Comparison of ENCODE assay signal across 19 mouse cellular contexts in genomic region chr13:63487707-63488042, GRCm38 (mm10). TPM values are rescaled to one million over a fixed set of nuclear protein-coding genes. Genes with fewer than 3 reads are reported as not detected.
DNase-seq lines count a peak whose midpoint lies in the region; ATAC-seq and TF ChIP-seq lines count a peak whose summit lies in the region.
"Had no signal": no experiment of that assay in that cellular context is flagged by ENCODE, and none has a peak within 500 bp of the region (broad histone marks: within the 10 kb centered on the region; RNA-seq: fewer than 3 reads in every experiment).

No protein-coding gene starts in this region.

- DNase-seq in kidney, postnatal 14 days = no peak
- DNase-seq in embryonic facial prominence, embryonic 10.5 days (ENCODE audit: low spot score) = no peak
- no peak for DNase-seq in embryonic facial prominence, embryonic 11.5 days (ENCODE audit: low spot score)
- DNase-seq in limb, embryonic 10.5 days (ENCODE audit: low spot score) = no peak
- no peak for DNase-seq in cerebellum, adult 2 months
- DNase-seq in gastrocnemius, postnatal 10 days = no peak
- DNase-seq: adrenal gland, adult 8-10 months; cerebellum, adult 9-11 months; heart, postnatal 10 days; kidney, adult 18-20 months; kidney, postnatal 36 days; left cerebral cortex, postnatal 4 days; liver, postnatal 0 days; lung, postnatal 10 days; right cerebral cortex, adult 18-20 months had no signal

- H3K4me3 ChIP-seq in kidney, embryonic 15.5 days (replicated peaks) = no peak overlapping the region
- 0 out of 2 replicates have a peak overlapping the region, but pooled peaks have one; percentile 28 for H3K4me3 ChIP-seq in embryonic facial prominence, embryonic 10.5 days
- no peak overlapping the region for H3K4me3 ChIP-seq in embryonic facial prominence, embryonic 11.5 days (ENCODE audit: low read depth, low read length)
- H3K4me3 ChIP-seq in limb, embryonic 10.5 days = no peak overlapping the region
- no peak overlapping the region for H3K4me3 ChIP-seq in cerebellum, adult 2 months (replicated peaks; ENCODE audit: insufficient read depth, low read depth, low read length)
- H3K4me3 ChIP-seq: left cerebral cortex, adult 2 months had no signal

- no peaks in the 10 kb centered on the region for H3K36me3 ChIP-seq in kidney, embryonic 15.5 days
- H3K36me3 ChIP-seq in embryonic facial prominence, embryonic 10.5 days (replicated peaks) = no peaks in the 10 kb centered on the region
- no peaks in the 10 kb centered on the region for H3K36me3 ChIP-seq in embryonic facial prominence, embryonic 11.5 days (replicated peaks; ENCODE audit: control insufficient read depth, insufficient read depth, low read depth, low read length)
- H3K36me3 ChIP-seq in limb, embryonic 10.5 days = no peaks in the 10 kb centered on the region
- H3K36me3 ChIP-seq: embryonic facial prominence, embryonic 15.5 days had no signal

- H3K4me1 ChIP-seq in kidney, embryonic 15.5 days = peaks cover 17% of the 10 kb centered on the region
- H3K4me1 ChIP-seq in embryonic facial prominence, embryonic 10.5 days = peaks cover 29% of the 10 kb centered on the region
- no peaks in the 10 kb centered on the region for H3K4me1 ChIP-seq in embryonic facial prominence, embryonic 11.5 days (ENCODE audit: control insufficient read depth, insufficient read depth, low read length)
- peaks cover 16% of the 10 kb centered on the region for H3K4me1 ChIP-seq in limb, embryonic 10.5 days
- no peaks in the 10 kb centered on the region for H3K4me1 ChIP-seq in cerebellum, adult 2 months (ENCODE audit: control insufficient read depth, insufficient read depth, low read length)

- no peaks in the 10 kb centered on the region for H3K9me3 ChIP-seq in kidney, embryonic 15.5 days (replicated peaks)
- no peaks in the 10 kb centered on the region for H3K9me3 ChIP-seq in embryonic facial prominence, embryonic 10.5 days
- no peaks in the 10 kb centered on the region for H3K9me3 ChIP-seq in embryonic facial prominence, embryonic 11.5 days (replicated peaks; ENCODE audit: control insufficient read depth, low read length)
- no peaks in the 10 kb centered on the region for H3K9me3 ChIP-seq in limb, embryonic 10.5 days (replicated peaks)
- H3K9me3 ChIP-seq: embryonic facial prominence, embryonic 15.5 days had no signal

- TF ChIP-seq CTCF in cerebellum, adult 2 months (IDR thresholded peaks at IDR 0.05; ENCODE audit: borderline replicate concordance, insufficient read depth, low read depth, low read length) = no peak

- H3K27me3 ChIP-seq in kidney, embryonic 15.5 days = no peaks in the 10 kb centered on the region
- H3K27me3 ChIP-seq in embryonic facial prominence, embryonic 10.5 days (replicated peaks; ENCODE audit: low read depth, poor library complexity, severe bottlenecking) = no peaks in the 10 kb centered on the region
- H3K27me3 ChIP-seq in embryonic facial prominence, embryonic 11.5 days (ENCODE audit: control insufficient read depth, insufficient read depth, low read length) = no peaks in the 10 kb centered on the region
- H3K27me3 ChIP-seq in limb, embryonic 10.5 days (ENCODE audit: low read depth, poor library complexity, severe bottlenecking) = no peaks in the 10 kb centered on the region
- no peaks in the 10 kb centered on the region; the same call in 1 of the 2 replicates for H3K27me3 ChIP-seq in cerebellum, adult 2 months (ENCODE audit: control insufficient read depth, insufficient read depth, low read length)
- H3K27me3 ChIP-seq: embryonic facial prominence, embryonic 15.5 days had no signal

- no peak overlapping the region for H3K27ac ChIP-seq in kidney, embryonic 15.5 days
- peak overlapping the region; percentile 68 for H3K27ac ChIP-seq in embryonic facial prominence, embryonic 10.5 days (replicated peaks)
- no peak overlapping the region for H3K27ac ChIP-seq in embryonic facial prominence, embryonic 11.5 days (replicated peaks; ENCODE audit: low read depth, low read length)
- H3K27ac ChIP-seq in limb, embryonic 10.5 days = 0 out of 2 replicates have a peak overlapping the region, but pooled peaks have one; percentile 28
- no peak overlapping the region for H3K27ac ChIP-seq in cerebellum, adult 2 months (ENCODE audit: insufficient read depth, low read length)
- H3K27ac ChIP-seq: embryonic facial prominence, embryonic 15.5 days; left cerebral cortex, adult 2 months had no signal

- no peak overlapping the region for H3K9ac ChIP-seq in kidney, embryonic 15.5 days
- H3K9ac ChIP-seq in embryonic facial prominence, embryonic 11.5 days (replicated peaks; ENCODE audit: low read length) = no peak overlapping the region
- H3K9ac ChIP-seq: embryonic facial prominence, embryonic 15.5 days; liver, postnatal 0 days had no signal

- H3K4me2 ChIP-seq in kidney, embryonic 15.5 days = no peak overlapping the region
- no peak overlapping the region for H3K4me2 ChIP-seq in embryonic facial prominence, embryonic 11.5 days (ENCODE audit: low read depth, low read length)
- H3K4me2 ChIP-seq: heart, embryonic 11.5 days had no signal

- ATAC-seq in kidney, embryonic 15.5 days (replicated peaks; ENCODE audit: low FRiP score) = peak; percentile 29; the same call in 1 of the 2 replicates
- peak; percentile 51 for ATAC-seq in embryonic facial prominence, embryonic 11.5 days (replicated peaks; ENCODE audit: insufficient number of reproducible peaks, low FRiP score, low TSS enrichment, low read depth)
- ATAC-seq: liver, postnatal 0 days had no signal

- WGBS in kidney, embryonic 15.5 days = 58% methylated on average over 7 of the region's 7 CpGs
- WGBS in embryonic facial prominence, embryonic 10.5 days = 43% methylated on average over 7 of the region's 7 CpGs
- WGBS in embryonic facial prominence, embryonic 11.5 days = 42% methylated on average over 7 of the region's 7 CpGs
- 58% methylated on average over 7 of the region's 7 CpGs for WGBS in limb, embryonic 10.5 days
- 65% methylated on average over 7 of the region's 7 CpGs for WGBS in cerebellum, adult 2 months

- no peak for TF ChIP-seq POLR2A in cerebellum, adult 2 months (IDR thresholded peaks at IDR 0.05; ENCODE audit: borderline replicate concordance, insufficient read depth, low read length)

RNA-seq across cellular contexts. Expression of gene Fancc, which starts 9.4 kb away (rescaled TPM):
- 21.8 and 22.1 TPM in 2 replicates for polyA plus RNA-seq in kidney, embryonic 15.5 days (2015; fragmentation: Nextera tagmentation; extraction: Ambion mirVana)
- 22.9 and 25.3 TPM in 2 replicates for polyA plus RNA-seq in embryonic facial prominence, embryonic 10.5 days (2016; fragmentation: Nextera tagmentation; extraction: Ambion mirVana)
- polyA plus RNA-seq in embryonic facial prominence, embryonic 11.5 days (2014; fragmentation: Nextera tagmentation; extraction: Ambion mirVana) = 21.8 and 25.9 TPM in 2 replicates
- 27.0 and 29.2 TPM in 2 replicates for polyA plus RNA-seq in limb, embryonic 10.5 days (2016; fragmentation: Nextera tagmentation; extraction: Ambion mirVana)
- polyA plus RNA-seq in cerebellum, adult 2 months (2012; rRNA removed) = 18.4 and 18.6 TPM in 2 replicates
- total RNA-seq in gastrocnemius, postnatal 10 days (2021) = 1 to 10 TPM; 5.2 to 7.0 TPM

Comparison
In these comparisons a context has a peak if more than half of its experiments do, and no peak if none do; other contexts are left out.
1. H3K27ac ChIP-seq: peak in embryonic facial prominence, embryonic 10.5 days (single experiment) and limb, embryonic 10.5 days (single experiment); none in kidney, embryonic 15.5 days (single experiment), embryonic facial prominence, embryonic 11.5 days (single experiment) and cerebellum, adult 2 months (single experiment).